Mouse (Mus musculus) brain, embryonic 14.5 days (tissue): Measurements from ENCODE around the gene Ankrd33.

Experiments
- CTCF ChIP-seq: fragments of 200-500 bp; IDR thresholded peaks from 2 replicates; pipeline ENCODE4 v1.5.1; 2012; ENCODE audit warnings: inconsistent platforms, mild to moderate bottlenecking, moderate library complexity, borderline replicate concordance; ENCODE audit not compliant: insufficient read depth, insufficient read length; ENCODE audit errors: extremely low read depth
- POLR2A ChIP-seq: fragments of 200-500 bp; IDR thresholded peaks from 2 replicates; pipeline ENCODE4 v1.6.1; 2012; ENCODE audit warnings: mild to moderate bottlenecking, inconsistent platforms, borderline replicate concordance; ENCODE audit not compliant: poor library complexity, insufficient read depth, insufficient read length, severe bottlenecking; ENCODE audit errors: extremely low read depth

- TF ChIP-seq CTCF (no peak), POLR2A (no peak)
Observed at GRCm38 (mm10) chr15:101146100-101146965, 30.8 kb downstream of the Ankrd33 start.
